ENCODE assay signal across 8 mouse cellular contexts in genomic region chr14:71670435-71670834, GRCm38 (mm10).
DNase-seq lines count a peak whose midpoint lies in the region; ATAC-seq and TF ChIP-seq lines count a peak whose summit lies in the region.

No protein-coding gene starts in this region.

- no peaks in the 10 kb centered on the region for H3K9me3 ChIP-seq in forebrain, embryonic 12.5 days
- H3K9me3 ChIP-seq in heart, embryonic 16.5 days (replicated peaks; ENCODE audit: control insufficient read depth, low read length), result 0 out of 2 replicates have a peak, but pooled peaks cover 2% of the 10 kb centered on the region
- H3K9me3 ChIP-seq in liver, embryonic 14.5 days (ENCODE audit: control insufficient read depth, low read length), result no peaks in the 10 kb centered on the region
- H3K9me3 ChIP-seq in neural tube, embryonic 14.5 days (ENCODE audit: control insufficient read depth, low read length), result no peaks in the 10 kb centered on the region

- no peaks in the 10 kb centered on the region for H3K27me3 ChIP-seq in forebrain, embryonic 12.5 days
- no peaks in the 10 kb centered on the region for H3K27me3 ChIP-seq in heart, embryonic 16.5 days (ENCODE audit: control insufficient read depth, insufficient read depth, low read length)
- H3K27me3 ChIP-seq in liver, embryonic 14.5 days (ENCODE audit: control insufficient read depth, insufficient read depth, low read length), result no peaks in the 10 kb centered on the region
- no peaks in the 10 kb centered on the region for H3K27me3 ChIP-seq in neural tube, embryonic 14.5 days (ENCODE audit: control insufficient read depth, insufficient read depth, low read length)

- no peak overlapping the region for H3K27ac ChIP-seq in forebrain, embryonic 12.5 days
- no peak overlapping the region for H3K27ac ChIP-seq in heart, embryonic 16.5 days (ENCODE audit: low read length)
- no peak overlapping the region for H3K27ac ChIP-seq in liver, embryonic 14.5 days
- H3K27ac ChIP-seq in neural tube, embryonic 14.5 days (ENCODE audit: low read depth, low read length), result no peak overlapping the region

- H3K4me3 ChIP-seq in forebrain, embryonic 12.5 days (replicated peaks), result no peak overlapping the region
- H3K4me3 ChIP-seq in heart, embryonic 16.5 days (ENCODE audit: low read length), result no peak overlapping the region
- no peak overlapping the region for H3K4me3 ChIP-seq in liver, embryonic 14.5 days (ENCODE audit: insufficient read depth in 1 of 2, low read depth in 2 of 2, low read length in 2 of 2)
- H3K4me3 ChIP-seq in neural tube, embryonic 14.5 days (ENCODE audit: low read depth, low read length), result no peak overlapping the region

- peak; percentile 71 for TF ChIP-seq CTCF in liver, embryonic 14.5 days (IDR thresholded peaks at IDR 0.05; ENCODE audit: low read depth)

- H3K4me2 ChIP-seq in forebrain, embryonic 12.5 days, result no peak overlapping the region
- H3K4me2 ChIP-seq in heart, embryonic 16.5 days (ENCODE audit: low read depth, low read length), result no peak overlapping the region
- no peak overlapping the region for H3K4me2 ChIP-seq in liver, embryonic 14.5 days (ENCODE audit: low read depth)
- no peak overlapping the region for H3K4me2 ChIP-seq in neural tube, embryonic 14.5 days (ENCODE audit: low read depth, low read length)

- ATAC-seq in forebrain, embryonic 12.5 days (ENCODE audit: low FRiP score), result peak; percentile 83
- ATAC-seq in heart, embryonic 16.5 days (replicated peaks; ENCODE audit: extremely low read depth, insufficient read depth, low FRiP score), result peak; percentile 69; the same call in 1 of the 2 replicates
- ATAC-seq in liver, embryonic 14.5 days (ENCODE audit: insufficient read depth), result no peak
- peak; percentile 65; the same call in 1 of the 2 replicates for ATAC-seq in neural tube, embryonic 14.5 days (ENCODE audit: low read depth)

- H3K36me3 ChIP-seq in forebrain, embryonic 12.5 days (replicated peaks), result no peaks in the 10 kb centered on the region
- no peaks in the 10 kb centered on the region for H3K36me3 ChIP-seq in heart, embryonic 16.5 days (ENCODE audit: control insufficient read depth, insufficient read depth)
- no peaks in the 10 kb centered on the region for H3K36me3 ChIP-seq in liver, embryonic 14.5 days (replicated peaks; ENCODE audit: control insufficient read depth, insufficient read depth, low read depth)
- no peaks in the 10 kb centered on the region for H3K36me3 ChIP-seq in neural tube, embryonic 14.5 days (ENCODE audit: control insufficient read depth, insufficient read depth, low read length)

- DNase-seq in CD4-positive helper T cell, adult 2 months (ENCODE audit: low read depth, low spot score), result peak; percentile 7
- DNase-seq in adrenal gland, postnatal 36 days, result peak; percentile 70 to 79
- peak; percentile 65 for DNase-seq in kidney, postnatal 14 days
- DNase-seq in liver, embryonic 14.5 days (ENCODE audit: low read depth in 3 of 3, low spot score in 3 of 3), result no peak
- DNase-seq in urinary bladder, postnatal 14 days (ENCODE audit: low spot score), result peak; percentile 48

- no peak overlapping the region for H3K9ac ChIP-seq in forebrain, embryonic 12.5 days
- H3K9ac ChIP-seq in heart, embryonic 16.5 days (ENCODE audit: low read length), result no peak overlapping the region
- no peak overlapping the region for H3K9ac ChIP-seq in liver, embryonic 14.5 days (replicated peaks)
- H3K9ac ChIP-seq in neural tube, embryonic 14.5 days (replicated peaks; ENCODE audit: low read depth, low read length), result no peak overlapping the region

- H3K4me1 ChIP-seq in forebrain, embryonic 12.5 days, result no peaks in the 10 kb centered on the region
- peaks cover 4% of the 10 kb centered on the region; the same call in 1 of the 2 replicates for H3K4me1 ChIP-seq in heart, embryonic 16.5 days (ENCODE audit: control insufficient read depth, insufficient read depth, low read length)
- H3K4me1 ChIP-seq in liver, embryonic 14.5 days (replicated peaks; ENCODE audit: control insufficient read depth in 2 of 2, insufficient read depth in 2 of 2, low read length in 1 of 2), result no peaks in the 10 kb centered on the region
- H3K4me1 ChIP-seq in neural tube, embryonic 14.5 days (ENCODE audit: control insufficient read depth, insufficient read depth, low read length), result no peaks in the 10 kb centered on the region

- no peak for TF ChIP-seq EP300 in liver, embryonic 14.5 days (IDR thresholded peaks at IDR 0.05; ENCODE audit: low read depth)

- WGBS in forebrain, embryonic 12.5 days, result 0% methylated on average over 1 of the region's 1 CpGs
- 4% methylated on average over 1 of the region's 1 CpGs for WGBS in heart, embryonic 16.5 days
- 4% methylated on average over 1 of the region's 1 CpGs for WGBS in liver, embryonic 14.5 days (ENCODE audit: insufficient replicate concordance)
- 6% methylated on average over 1 of the region's 1 CpGs for WGBS in neural tube, embryonic 14.5 days

Comparison
In these comparisons a context has a peak if more than half of its experiments do, and no peak if none do; other contexts are left out.
1. DNase-seq: peak in CD4-positive helper T cell, adult 2 months (single experiment), adrenal gland, postnatal 36 days (2 of 2), kidney, postnatal 14 days (single experiment) and urinary bladder, postnatal 14 days (single experiment); none in liver, embryonic 14.5 days (0 of 3).